Mouse (Mus musculus) MEL (cell line): ENCODE measurements around the gene Mmachc. TPM values are rescaled to one million over a fixed set of nuclear protein-coding genes. Genes with fewer than 3 reads are reported as not detected.
"Not testable (repeated sequence)": the region's sequence is repeated elsewhere in the genome, so short reads cannot be mapped to it uniquely, and the experiment has no call there.

Experiments
- DNase-seq: peaks from one replicate; pipeline ENCODE4 v3.0.0; 2011; ENCODE audit warnings: low read depth, low spot score
- H3K27ac ChIP-seq: 2 replicates; pipeline ENCODE4 v1.5.1; 2012; ENCODE audit warnings: low read depth, mild to moderate bottlenecking, control low read depth, low read length, moderate library complexity; ENCODE audit not compliant: control insufficient read depth
- H3K27me3 ChIP-seq, 2 experiments: fragments of 150-350 bp in 1 of 2; sonication (generic) in 1 of 2; 2 replicates each; pipeline ENCODE4 v1.6.1; 2012; ENCODE audit warnings: low read length in 2 of 2, mild to moderate bottlenecking in 2 of 2, improper control_type of control experiment in 1 of 2, moderate library complexity in 1 of 2; ENCODE audit not compliant: insufficient read depth in 2 of 2, control insufficient read depth in 1 of 2
- H3K36me3 ChIP-seq, 2 experiments: 2 replicates each; pipeline ENCODE4 v1.6.1; 2012 to 2014; ENCODE audit warnings: low read length in 2 of 2, improper control_type of control experiment in 1 of 2, inconsistent platforms in 1 of 2, mild to moderate bottlenecking in 1 of 2; ENCODE audit not compliant: insufficient read depth in 2 of 2, control insufficient read depth in 1 of 2
- H3K4me1 ChIP-seq, 2 experiments: fragments of 150-350 bp in 1 of 2; sonication (generic) in 1 of 2; 2 replicates each; pipeline ENCODE4 v1.6.1; 2012; ENCODE audit warnings: low read length in 2 of 2, improper control_type of control experiment in 1 of 2, mild to moderate bottlenecking in 1 of 2; ENCODE audit not compliant: insufficient read depth in 2 of 2, control insufficient read depth in 1 of 2
- H3K4me3 ChIP-seq, 2 experiments: fragments of 150-350 bp in 1 of 2; sonication (generic) in 1 of 2; 2 replicates each; pipeline ENCODE4 v1.5.1; 2012; ENCODE audit warnings: low read depth in 2 of 2, low read length in 2 of 2, mild to moderate bottlenecking in 2 of 2, moderate library complexity in 2 of 2, control low read depth in 1 of 2, improper control_type of control experiment in 1 of 2; ENCODE audit not compliant: control insufficient read depth in 1 of 2, insufficient read depth in 1 of 2
- H3K79me2 ChIP-seq: 2 replicates; pipeline ENCODE4 v1.6.1; 2012; ENCODE audit warnings: mild to moderate bottlenecking, low read length, moderate library complexity; ENCODE audit not compliant: control insufficient read depth, poor library complexity, insufficient read depth
- H3K9ac ChIP-seq: 2 replicates; pipeline ENCODE4 v1.6.1; 2012; ENCODE audit warnings: low read depth, mild to moderate bottlenecking, control low read depth, low read length, moderate library complexity; ENCODE audit not compliant: control insufficient read depth, poor library complexity, severe bottlenecking
- H3K9me3 ChIP-seq: fragments of 150-350 bp; sonication (generic); replicated peaks from 2 replicates; pipeline ENCODE4 v1.6.1; 2012; ENCODE audit warnings: mild to moderate bottlenecking, low read length, improper control_type of control experiment, moderate library complexity; ENCODE audit not compliant: insufficient read depth
- CHD1 ChIP-seq: IDR thresholded peaks from 2 replicates; pipeline ENCODE4 v1.6.1; 2012; ENCODE audit warnings: low read depth, mild to moderate bottlenecking, inconsistent platforms, low read length, improper control_type of control experiment
- CTCF ChIP-seq, 3 experiments: IDR thresholded peaks in 2 of 3; conservative IDR thresholded peaks in 1 of 3; 2 replicates each; pipeline ENCODE4 v1.5.1; 2011 to 2012; ENCODE audit warnings: low read length in 3 of 3, low read depth in 2 of 3, mild to moderate bottlenecking in 2 of 3, improper control_type of control experiment in 1 of 3, inconsistent platforms in 1 of 3, mixed read lengths in 1 of 3, moderate library complexity in 1 of 3; ENCODE audit not compliant: control insufficient read depth in 1 of 3, insufficient read depth in 1 of 3, poor library complexity in 1 of 3, severe bottlenecking in 1 of 3
- ETS1 ChIP-seq: IDR thresholded peaks from 2 replicates; pipeline ENCODE4 v1.6.1; 2012; ENCODE audit warnings: low read depth, mild to moderate bottlenecking, inconsistent platforms, low read length, improper control_type of control experiment, moderate library complexity
- GATA1 ChIP-seq: IDR thresholded peaks from 2 replicates; pipeline ENCODE4 v1.6.1; 2011; ENCODE audit warnings: low read depth, low read length, improper control_type of control experiment
- HCFC1 ChIP-seq: IDR thresholded peaks from 2 replicates; pipeline ENCODE4 v1.6.1; 2012; ENCODE audit warnings: low read depth, mild to moderate bottlenecking, inconsistent platforms, low read length, improper control_type of control experiment, moderate library complexity
- MAX ChIP-seq: IDR thresholded peaks from 2 replicates; pipeline ENCODE4 v1.6.1; 2011; ENCODE audit warnings: low read length, improper control_type of control experiment
- MAZ ChIP-seq: IDR thresholded peaks from 2 replicates; pipeline ENCODE4 v1.6.1; 2012; ENCODE audit warnings: low read depth, mild to moderate bottlenecking, inconsistent platforms, low read length, improper control_type of control experiment
- MEF2A ChIP-seq: IDR thresholded peaks from 2 replicates; pipeline ENCODE4 v1.6.1; 2014; ENCODE audit warnings: low read depth, mild to moderate bottlenecking, inconsistent platforms, low read length, improper control_type of control experiment; ENCODE audit not compliant: poor library complexity, insufficient replicate concordance, severe bottlenecking; ENCODE audit errors: extremely low read depth
- MYB ChIP-seq: IDR thresholded peaks from 2 replicates; pipeline ENCODE4 v1.6.1; 2011; ENCODE audit warnings: mild to moderate bottlenecking, low read depth, low read length, improper control_type of control experiment
- MYC ChIP-seq: IDR thresholded peaks from 2 replicates; pipeline ENCODE4 v1.6.1; 2011; ENCODE audit warnings: low read depth, mild to moderate bottlenecking, low read length, improper control_type of control experiment, moderate library complexity
- NELFE ChIP-seq: IDR thresholded peaks from 2 replicates; pipeline ENCODE4 v1.6.1; 2011; ENCODE audit warnings: low read depth, low read length, improper control_type of control experiment
- NRF1 ChIP-seq: IDR thresholded peaks from 2 replicates; pipeline ENCODE4 v1.6.1; 2014; ENCODE audit warnings: low read depth, mild to moderate bottlenecking, inconsistent platforms, low read length, improper control_type of control experiment, moderate library complexity; ENCODE audit not compliant: poor library complexity, insufficient read depth, severe bottlenecking
- POLR2A ChIP-seq, 2 experiments: IDR thresholded peaks; 2 replicates each; pipeline ENCODE4 v1.6.1; 2011 to 2012; ENCODE audit warnings: low read length in 2 of 2, mild to moderate bottlenecking in 2 of 2, control low read depth in 1 of 2, improper control_type of control experiment in 1 of 2, low read depth in 1 of 2, moderate library complexity in 1 of 2; ENCODE audit not compliant: control insufficient read depth in 1 of 2, insufficient read depth in 1 of 2, poor library complexity in 1 of 2
- POLR2AphosphoS2 ChIP-seq: IDR thresholded peaks from 2 replicates; pipeline ENCODE4 v1.6.1; 2011; ENCODE audit warnings: low read length, improper control_type of control experiment
- POLR2AphosphoS5 ChIP-seq: IDR thresholded peaks from 2 replicates; pipeline ENCODE4 v1.6.1; 2012; ENCODE audit warnings: low read depth, borderline replicate concordance, mild to moderate bottlenecking, inconsistent platforms, low read length, moderate library complexity, mixed read lengths
- RCOR1 ChIP-seq: IDR thresholded peaks from 2 replicates; pipeline ENCODE4 v1.6.1; 2012; ENCODE audit warnings: low read depth, mild to moderate bottlenecking, inconsistent platforms, low read length, improper control_type of control experiment
- SIN3A ChIP-seq: IDR thresholded peaks from 2 replicates; pipeline ENCODE4 v1.6.1; 2012; ENCODE audit warnings: low read length, improper control_type of control experiment, inconsistent platforms
- TBP ChIP-seq: IDR thresholded peaks from 2 replicates; pipeline ENCODE4 v1.8.0; 2011; ENCODE audit warnings: low read depth, low read length, improper control_type of control experiment
- TCF12 ChIP-seq: IDR thresholded peaks from 2 replicates; pipeline ENCODE4 v1.6.1; 2014; ENCODE audit warnings: low read depth, mild to moderate bottlenecking, inconsistent platforms, low read length, improper control_type of control experiment, moderate library complexity
- USF1 ChIP-seq: IDR thresholded peaks from 2 replicates; pipeline ENCODE4 v1.6.1; 2014; ENCODE audit warnings: low read depth, mild to moderate bottlenecking, inconsistent platforms, low read length, improper control_type of control experiment, moderate library complexity
- USF2 ChIP-seq, 2 experiments: IDR thresholded peaks; 2 replicates each; pipeline ENCODE4 v1.6.1; 2011 to 2012; ENCODE audit warnings: improper control_type of control experiment in 2 of 2, low read length in 2 of 2, borderline replicate concordance in 1 of 2, inconsistent platforms in 1 of 2, low read depth in 1 of 2, mild to moderate bottlenecking in 1 of 2; ENCODE audit not compliant: insufficient read depth in 1 of 2
- ZMIZ1 ChIP-seq: IDR thresholded peaks from 2 replicates; pipeline ENCODE4 v1.6.1; 2012; ENCODE audit warnings: low read depth, mild to moderate bottlenecking, inconsistent platforms, low read length, improper control_type of control experiment, moderate library complexity
- ZNF384 ChIP-seq: IDR thresholded peaks from 2 replicates; pipeline ENCODE4 v1.6.1; 2012; ENCODE audit warnings: low read depth, mild to moderate bottlenecking, inconsistent platforms, low read length, improper control_type of control experiment
- polyA plus RNA-seq, 2 experiments: library from polyadenylated mRNA; stranded (reverse) in 1 of 2; unstranded in 1 of 2; fragments of >175 nt in 1 of 2; fragments of >200 nt in 1 of 2; gene quantifications; 2 replicates each; pipeline versions ENCODE4 v1.2.1 to v1.2.4; 2012; ENCODE audit warnings: low replicate concordance in 2 of 2, low read depth in 1 of 2; ENCODE audit not compliant: insufficient read length in 2 of 2, insufficient read depth in 1 of 2, missing spikeins in 1 of 2
- total RNA-seq: library from RNA; depleted of rRNA; stranded (reverse); fragments of 300-350 nt; gene quantifications from 2 replicates; pipeline ENCODE4 v1.2.3, GENCODE M21; 2012

Mmachc gene
- total and polyA plus RNA-seq, 3 experiments: 15.1 to 22.8 TPM; not detected in 1

DNA sequence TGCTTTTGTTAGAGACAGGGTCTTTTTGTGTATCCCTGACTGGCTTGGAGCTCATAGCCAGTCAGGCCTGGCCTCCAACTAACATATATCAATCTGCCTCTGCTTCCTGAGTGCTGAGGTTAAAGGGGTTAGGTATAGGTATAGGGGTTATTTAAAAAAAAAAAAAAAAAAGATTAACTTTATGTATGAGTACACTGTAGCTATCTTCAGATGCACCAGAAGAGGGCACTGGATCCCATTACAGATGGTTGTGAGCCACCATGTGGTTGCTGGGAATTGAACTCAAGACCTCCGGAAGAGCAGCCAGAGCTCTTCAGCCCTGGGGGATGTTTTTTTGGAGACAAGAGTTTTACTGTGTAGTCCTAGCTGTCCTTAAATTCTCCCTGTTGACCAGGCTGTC, 46.2 kb downstream of the Mmachc start:
- DNase-seq: no peak
- Histone ChIP-seq H3K4me3 (no peak overlapping the region), H3K27ac (no peak overlapping the region), H3K36me3 (no peaks in the 10 kb centered on the region), H3K79me2 (no peaks in the 10 kb centered on the region), H3K27me3 (no peaks in the 10 kb centered on the region), H3K9ac (no peak overlapping the region), H3K4me1 (no peaks in the 10 kb centered on the region), H3K9me3 (no peaks in the 10 kb centered on the region)
- no peak for TF ChIP-seq MAX
- TF ChIP-seq MYC: 0 out of 2 replicates have a peak, but pooled peaks have one; percentile 44
- TF ChIP-seq CTCF (IDR thresholded peaks at IDR 0.05 in 2 of 3, conservative IDR thresholded peaks at IDR 0.05 in 1 of 3; ENCODE audit: control insufficient read depth in 1 of 3, insufficient read depth in 1 of 3, low read depth in 2 of 3, low read length in 3 of 3, poor library complexity in 1 of 3, severe bottlenecking in 1 of 3): peak in 1 of 3 experiments; percentile 43; a peak in 2 of 6 replicates
- peak; percentile 77 for TF ChIP-seq ZNF384
- no peak for TF ChIP-seq CHD1
- TF ChIP-seq ETS1: no peak
- TF ChIP-seq USF2 (IDR thresholded peaks at IDR 0.05; ENCODE audit: borderline replicate concordance in 1 of 2, insufficient read depth in 1 of 2, low read depth in 1 of 2, low read length in 2 of 2): no peak
- no peak for TF ChIP-seq NRF1

DNA sequence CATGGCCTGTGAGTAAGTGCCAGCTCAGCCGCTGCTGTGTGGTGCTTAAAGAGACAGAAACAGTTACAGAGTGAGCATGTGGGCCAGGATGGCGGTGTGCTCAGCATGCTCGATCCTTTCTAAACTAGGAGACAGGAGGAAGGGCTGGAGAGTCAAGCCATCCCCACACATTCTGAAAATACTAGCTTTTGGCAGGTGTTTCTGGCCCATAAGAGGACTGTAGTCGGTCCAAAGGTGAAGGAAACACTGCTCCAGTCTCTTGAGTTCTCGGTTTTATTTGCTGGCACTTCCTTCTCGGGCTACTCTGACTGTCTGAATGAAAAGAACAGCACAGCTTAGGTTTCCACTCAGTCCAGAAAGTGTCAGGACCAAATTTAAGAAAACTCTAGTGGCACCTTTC, 47.4 kb downstream of the Mmachc start:
- Histone ChIP-seq H3K4me3 (no peak overlapping the region), H3K9ac (no peak overlapping the region)
- no peak for DNase-seq

DNA sequence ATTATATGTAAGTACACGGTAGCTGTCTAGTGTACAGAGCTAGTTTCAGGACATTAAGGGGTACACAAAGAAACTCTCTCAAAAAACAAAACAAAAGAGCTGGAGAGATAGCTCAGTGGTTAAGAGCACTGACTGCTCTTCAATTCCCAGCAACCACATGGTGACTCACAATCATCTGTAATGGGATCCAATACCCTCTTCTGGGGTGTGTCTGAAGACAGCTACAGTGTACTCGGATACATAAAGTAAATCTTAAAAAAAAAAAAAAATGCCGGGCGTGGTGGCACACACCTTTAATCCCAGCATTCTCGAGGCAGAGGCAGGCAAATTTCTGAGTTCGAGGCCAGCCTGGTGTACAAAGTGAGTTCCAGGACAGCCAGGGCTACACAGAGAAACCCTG, 48.3 kb downstream of the Mmachc start:
- H3K4me1 ChIP-seq, DNase-seq, H3K4me3 ChIP-seq, H3K27me3 ChIP-seq, H3K79me2 ChIP-seq, H3K9me3 ChIP-seq, H3K9ac ChIP-seq, H3K36me3 ChIP-seq, H3K27ac ChIP-seq: not testable (repeated sequence)

More for the DNA sequence above, 47.4 kb downstream of the Mmachc start:
- TF ChIP-seq MAZ (no peak), MYC (no peak), TCF12 (no peak), USF1 (no peak), POLR2AphosphoS2 (no peak), ZMIZ1 (no peak), TBP (no peak), SIN3A (no peak), NELFE (no peak), GATA1 (no peak), HCFC1 (no peak), POLR2A (IDR thresholded peaks at IDR 0.05; ENCODE audit: control insufficient read depth in 1 of 2, insufficient read depth in 1 of 2, low read depth in 1 of 2, low read length in 2 of 2, poor library complexity in 1 of 2) (no peak), RCOR1 (no peak), MEF2A (no peak), POLR2AphosphoS5 (no peak), MYB (no peak)
- TF ChIP-seq, all 39 proteins: peak for 0
- no peaks in the 10 kb centered on the region for H3K27me3 ChIP-seq
- no peaks in the 10 kb centered on the region for H3K79me2 ChIP-seq
- H3K36me3 ChIP-seq: no peaks in the 10 kb centered on the region
- H3K27ac ChIP-seq: no peak overlapping the region
- H3K9me3 ChIP-seq: no peaks in the 10 kb centered on the region
- H3K4me1 ChIP-seq: peaks cover 0 to under 1% of the 10 kb centered on the region in 2 experiments; a peak in 1 of 4 replicates
